Mouse (Mus musculus) olfactory bulb, adult 2 months (tissue): ENCODE results near the gene Os9. TPM values are rescaled to one million over a fixed set of nuclear protein-coding genes. Genes with fewer than 3 reads are reported as not detected.

ENCODE experiments used
- H3K27ac ChIP-seq: fragments of 200-500 bp; 2 replicates; pipeline ENCODE4 v1.5.1; 2012; ENCODE audit warnings: low read depth, low read length; ENCODE audit not compliant: insufficient read depth
- H3K4me1 ChIP-seq: fragments of 200-500 bp; 2 replicates; pipeline ENCODE4 v1.6.1; 2012; ENCODE audit warnings: low read length; ENCODE audit not compliant: control insufficient read depth, insufficient read depth
- H3K4me3 ChIP-seq: fragments of 200-500 bp; 2 replicates; pipeline ENCODE4 v1.5.1; 2012; ENCODE audit warnings: mild to moderate bottlenecking, low read depth, low read length, moderate library complexity; ENCODE audit not compliant: insufficient read depth
- CTCF ChIP-seq: fragments of 200-500 bp; IDR thresholded peaks from 2 replicates; pipeline ENCODE4 v1.5.1; 2012; ENCODE audit warnings: low read depth, mild to moderate bottlenecking, low read length, moderate library complexity; ENCODE audit not compliant: insufficient read depth
- POLR2A ChIP-seq: fragments of 200-500 bp; IDR thresholded peaks from 2 replicates; pipeline ENCODE4 v1.6.1; 2012; ENCODE audit warnings: mild to moderate bottlenecking, low read depth, low read length, moderate library complexity; ENCODE audit not compliant: insufficient read depth
- WGBS: fragments of 180-500 bp; shearing (Covaris S2); methylation state at CpG from one replicate; pipeline ENCODE4 v1.1.7; 2018; 5-methylcytosine and 5-hydroxymethylcytosine counted together
- polyA plus RNA-seq: library from polyadenylated mRNA; stranded (reverse); fragments of >200 nt; gene quantifications from 2 replicates; pipeline ENCODE4 v1.2.4, GENCODE M21; 2012; ENCODE audit warnings: low replicate concordance; ENCODE audit not compliant: missing spikeins, insufficient read depth, insufficient read length

The Os9 gene
- polyA plus RNA-seq, 1 experiment, result 124 TPM

DNA sequence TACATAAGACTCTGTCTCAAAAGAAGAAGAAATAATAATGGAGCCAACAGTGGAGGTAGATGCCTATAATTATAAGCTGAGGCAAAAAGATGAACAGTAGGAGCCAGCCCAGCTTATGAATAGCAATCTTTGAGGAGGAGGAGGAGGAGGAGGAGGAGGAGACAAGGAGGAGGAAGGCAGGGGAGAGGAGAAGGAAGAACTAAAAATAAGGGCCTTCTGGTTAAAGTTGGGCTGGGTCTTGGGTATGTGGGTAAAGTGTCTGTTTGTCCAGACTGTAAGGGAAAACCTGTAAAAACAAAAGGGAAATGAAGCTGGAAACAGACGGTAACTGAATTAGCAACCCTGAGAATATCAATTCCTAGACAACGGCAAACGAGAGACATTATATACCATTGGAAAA lies 1.1 kb upstream of the Os9 start:
- H3K4me3 ChIP-seq, result no peak overlapping the region
- no peak overlapping the region for H3K27ac ChIP-seq
- peaks cover 11% of the 10 kb centered on the region for H3K4me1 ChIP-seq
- TF ChIP-seq POLR2A, result no peak
- no peak for TF ChIP-seq CTCF
- 56% methylated on average over 3 of the region's 3 CpGs for WGBS

DNA sequence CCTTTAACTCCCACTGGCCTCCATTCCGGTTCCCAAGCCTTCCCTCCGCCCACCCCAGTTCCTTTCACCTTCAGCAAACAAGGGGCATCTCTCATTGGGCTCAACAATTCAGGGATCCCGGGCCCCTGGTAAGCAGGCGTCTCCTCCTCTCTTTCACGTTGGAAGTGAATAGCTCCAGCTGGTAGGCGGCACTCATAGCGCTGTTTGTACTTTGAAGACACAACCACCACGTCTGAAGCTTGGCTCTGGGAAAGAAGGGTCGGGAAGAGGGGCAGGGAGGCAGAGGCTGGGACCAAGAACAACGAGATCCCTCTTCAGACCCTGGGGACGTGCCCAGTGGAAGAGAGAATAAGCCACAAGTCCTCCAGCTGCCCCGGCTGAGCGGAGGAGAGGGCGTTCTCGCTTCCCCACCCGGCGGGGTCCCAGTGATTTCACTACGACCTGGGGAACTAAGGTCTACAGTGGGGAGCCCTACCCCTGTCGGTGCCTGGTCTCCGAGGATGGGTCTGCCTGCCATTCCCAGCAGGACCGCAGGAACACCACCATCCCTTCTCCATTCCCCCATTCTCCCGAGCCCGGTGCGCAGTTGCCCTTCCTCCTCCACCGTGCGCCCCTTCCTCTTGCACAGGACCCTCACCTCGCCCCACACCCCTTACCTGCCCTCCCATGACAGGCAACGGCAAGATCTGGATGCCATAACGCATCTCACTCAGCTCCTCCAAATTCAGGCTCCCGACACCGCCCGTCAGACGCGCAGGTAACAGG lies 448 bp downstream of the Os9 start:
- peak overlapping the region; percentile 43; the same call in 1 of the 2 replicates for H3K27ac ChIP-seq
- under 1% methylated on average over 34 of the region's 34 CpGs for WGBS

DNA sequence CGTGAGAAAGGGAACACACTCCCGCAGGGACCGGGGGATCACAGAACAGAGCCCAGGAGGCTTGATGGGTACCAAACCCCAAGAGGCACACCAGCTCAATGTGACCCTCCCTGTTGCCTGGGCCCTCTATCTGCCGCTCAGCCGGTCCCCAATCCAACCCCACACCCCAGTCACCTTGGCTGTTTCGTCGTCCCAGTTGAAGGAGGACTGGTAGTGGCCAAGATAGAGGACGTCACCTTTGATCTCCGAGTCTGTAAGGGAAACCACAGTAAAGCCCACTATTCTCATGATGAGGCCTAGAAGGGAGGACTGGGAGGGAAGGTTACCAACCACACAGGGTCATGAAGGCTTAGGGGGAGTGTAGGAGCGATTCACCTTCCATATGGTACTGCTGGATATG lies 1.7 kb downstream of the Os9 start:
- 91% methylated on average over 10 of the region's 10 CpGs for WGBS
- peaks cover 11% of the 10 kb centered on the region for H3K4me1 ChIP-seq
- H3K27ac ChIP-seq, result no peak overlapping the region
- TF ChIP-seq POLR2A, result no peak
- no peak for TF ChIP-seq CTCF
- no peak overlapping the region for H3K4me3 ChIP-seq

More for the DNA sequence above, 448 bp downstream of the Os9 start:
- TF ChIP-seq POLR2A (no peak), CTCF (no peak)
- peak overlapping the region; percentile 95 for H3K4me3 ChIP-seq
- peaks cover 11% of the 10 kb centered on the region for H3K4me1 ChIP-seq

DNA sequence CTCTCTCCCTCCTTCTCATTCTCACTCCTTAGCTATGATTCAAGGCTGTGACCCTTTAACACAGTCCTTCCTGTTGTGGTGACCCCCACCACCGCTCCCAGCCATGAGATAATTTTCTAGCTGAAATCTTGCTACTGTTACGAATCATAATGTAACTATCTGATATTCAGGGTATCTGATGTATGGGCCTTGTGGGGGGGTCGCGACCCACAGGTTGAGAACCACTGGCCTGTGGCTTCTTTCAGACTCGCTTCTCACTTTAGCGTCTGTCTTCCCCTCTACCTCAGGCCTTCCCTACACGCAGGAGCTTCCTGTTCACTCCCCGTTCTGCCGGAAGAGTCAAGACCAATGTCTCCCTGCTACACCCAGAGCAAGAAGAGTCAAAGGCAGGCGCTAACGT lies 2.5 kb downstream of the Os9 start:
- Histone ChIP-seq H3K4me1 (peaks cover 11% of the 10 kb centered on the region), H3K4me3 (no peak overlapping the region), H3K27ac (no peak overlapping the region)
- 94% methylated on average over 11 of the region's 11 CpGs for WGBS
- TF ChIP-seq CTCF (no peak), POLR2A (no peak)

DNA sequence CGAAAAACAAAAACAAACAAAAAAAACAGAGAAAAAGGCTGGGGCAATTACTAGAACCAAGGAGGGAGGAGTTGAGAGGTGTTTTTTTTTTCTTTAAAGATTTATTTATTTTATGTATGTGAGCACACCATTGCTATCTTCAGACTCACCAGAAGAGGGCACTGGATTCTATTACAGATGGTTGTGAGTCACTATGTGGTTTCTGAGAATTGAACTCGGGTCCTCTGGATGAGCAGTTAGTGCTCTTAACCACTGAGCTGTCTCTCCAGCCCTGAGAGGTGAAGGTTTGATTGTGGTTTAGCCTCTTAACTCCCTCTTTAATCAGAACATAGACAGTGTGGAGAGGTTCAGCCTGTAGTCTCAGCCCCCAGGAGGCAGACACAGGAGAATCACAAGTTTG lies 5.9 kb downstream of the Os9 start:
- Histone ChIP-seq H3K4me1 (no peaks in the 10 kb centered on the region), H3K27ac (no peak overlapping the region), H3K4me3 (no peak overlapping the region)
- WGBS, result 64% methylated on average over 2 of the region's 2 CpGs
- TF ChIP-seq POLR2A (no peak), CTCF (no peak)

DNA sequence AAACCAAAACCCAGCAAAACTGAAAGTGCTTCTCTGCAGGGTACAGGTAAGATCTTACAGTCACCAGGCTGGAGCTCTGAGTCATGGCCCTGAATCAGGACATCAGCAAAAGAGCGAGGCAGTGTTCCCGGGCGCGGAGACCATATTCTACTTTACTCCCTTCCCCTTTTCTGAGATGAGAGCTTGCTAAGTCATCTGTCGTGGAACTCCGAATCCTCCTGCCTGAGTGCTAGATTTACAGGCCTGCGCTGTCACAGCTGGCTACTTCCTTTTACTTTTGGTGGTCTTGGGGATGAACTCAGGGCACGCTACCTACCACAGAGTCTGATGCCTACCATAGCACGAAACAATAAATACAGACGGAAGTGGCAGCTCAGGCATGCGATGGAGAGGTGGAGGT lies 6.5 kb downstream of the Os9 start:
- Histone ChIP-seq H3K4me3 (no peak overlapping the region), H3K4me1 (no peaks in the 10 kb centered on the region), H3K27ac (no peak overlapping the region)
- WGBS, result 94% methylated on average over 11 of the region's 11 CpGs
- TF ChIP-seq CTCF, result no peak
- TF ChIP-seq POLR2A, result no peak

DNA sequence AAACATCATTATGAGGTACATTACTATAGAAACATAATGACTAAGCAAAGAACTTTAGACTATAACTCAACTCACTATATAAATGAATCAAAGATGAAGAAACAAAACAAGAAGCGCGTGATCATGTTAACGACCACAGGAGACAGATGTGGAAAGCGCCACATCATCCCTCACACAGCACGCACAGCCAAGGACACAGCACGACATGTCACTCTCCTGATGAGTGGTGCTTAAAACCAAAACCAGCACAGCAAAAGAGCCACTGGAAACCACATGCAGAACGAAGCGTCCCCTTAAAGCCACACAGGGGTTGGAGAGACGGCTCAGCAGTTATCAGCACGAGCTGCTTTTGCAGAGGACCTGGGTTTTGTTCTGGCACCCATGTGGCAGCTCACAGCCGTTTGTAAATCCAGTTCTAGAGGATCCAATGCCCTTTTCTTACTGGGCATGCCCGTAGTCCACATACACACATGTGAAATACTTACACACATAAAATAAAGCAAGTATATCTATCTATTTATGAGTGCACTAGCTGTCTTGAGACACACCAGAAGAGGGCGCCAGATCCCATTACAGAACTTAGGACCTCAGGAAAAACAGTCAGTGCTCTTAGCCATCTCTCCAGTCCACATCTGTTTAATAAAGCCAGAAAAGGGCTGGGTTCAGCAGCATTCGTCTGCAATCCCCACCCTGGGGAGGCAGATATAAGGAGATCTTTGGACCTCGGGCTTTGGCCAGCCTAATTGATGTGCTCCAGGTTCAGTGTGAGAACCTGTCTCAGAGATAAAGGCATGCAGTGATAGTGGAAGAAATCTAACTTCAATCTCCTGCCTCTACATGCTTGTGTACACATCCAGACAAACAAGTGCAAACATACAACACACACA lies 9.7 kb downstream of the Os9 start:
- WGBS, result 90% methylated on average over 15 of the region's 15 CpGs
- H3K27ac ChIP-seq, result no peak overlapping the region

DNA sequence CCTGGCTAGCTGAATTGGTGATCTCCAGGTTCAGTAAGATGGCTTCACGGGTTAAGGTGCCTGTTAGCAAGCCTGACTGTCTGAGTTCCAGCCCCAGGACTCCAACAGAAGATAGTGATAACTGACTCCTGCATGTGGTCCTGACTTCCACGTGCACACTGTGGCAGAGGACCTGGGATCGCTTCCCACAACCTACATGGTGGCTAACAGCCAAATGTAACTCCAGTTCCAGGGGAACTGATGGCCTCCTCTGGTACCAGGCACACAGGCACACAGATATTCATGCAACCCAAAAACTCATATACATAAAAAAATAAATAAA lies 12.7 kb downstream of the Os9 start:
- 81% methylated on average over 3 of the region's 3 CpGs for WGBS
- no peak for TF ChIP-seq CTCF
- no peak for TF ChIP-seq POLR2A

More for the DNA sequence above, 9.7 kb downstream of the Os9 start:
- H3K4me1 ChIP-seq, result no peaks in the 10 kb centered on the region
- no peak overlapping the region for H3K4me3 ChIP-seq
- TF ChIP-seq POLR2A (no peak), CTCF (no peak)

More for the DNA sequence above, 12.7 kb downstream of the Os9 start:
- no peak overlapping the region for H3K4me3 ChIP-seq
- no peak overlapping the region for H3K27ac ChIP-seq
- no peaks in the 10 kb centered on the region for H3K4me1 ChIP-seq
